In genomic region chr5:118396004-118396725, GRCm38 (mm10) we compare ENCODE assay signal across 7 mouse cellular contexts.
DNase-seq lines count a peak whose midpoint lies in the region; ATAC-seq and TF ChIP-seq lines count a peak whose summit lies in the region.

No protein-coding gene starts in this region.

- no peaks in the 10 kb centered on the region for H3K27me3 ChIP-seq in kidney, postnatal 0 days (ENCODE audit: insufficient read depth, low read length)
- no peaks in the 10 kb centered on the region for H3K27me3 ChIP-seq in forebrain, embryonic 15.5 days
- H3K27me3 ChIP-seq in thymus, adult 2 months (ENCODE audit: control insufficient read depth, insufficient read depth, low read length): no peaks in the 10 kb centered on the region

- H3K36me3 ChIP-seq in kidney, postnatal 0 days (ENCODE audit: insufficient read depth, low read length): no peaks in the 10 kb centered on the region
- H3K36me3 ChIP-seq in forebrain, embryonic 15.5 days: no peaks in the 10 kb centered on the region
- H3K36me3 ChIP-seq in thymus, adult 2 months (ENCODE audit: control insufficient read depth, insufficient read depth, low read length): no peaks in the 10 kb centered on the region

- no peak for ATAC-seq in kidney, postnatal 0 days (replicated peaks; ENCODE audit: low FRiP score, low read depth)
- ATAC-seq in forebrain, embryonic 15.5 days (replicated peaks): peak; percentile 74

- no peaks in the 10 kb centered on the region for H3K9me3 ChIP-seq in kidney, postnatal 0 days (replicated peaks; ENCODE audit: low read length)
- H3K9me3 ChIP-seq in forebrain, embryonic 15.5 days: no peaks in the 10 kb centered on the region

- H3K4me3 ChIP-seq in kidney, postnatal 0 days (replicated peaks; ENCODE audit: low read depth, low read length): no peak overlapping the region
- no peak overlapping the region; the same call in 1 of the 2 replicates for H3K4me3 ChIP-seq in forebrain, embryonic 15.5 days
- no peak overlapping the region for H3K4me3 ChIP-seq in thymus, adult 2 months (ENCODE audit: control insufficient read depth, insufficient read depth, low read length)

- H3K4me1 ChIP-seq in kidney, postnatal 0 days (replicated peaks; ENCODE audit: insufficient read depth, low read length): no peaks in the 10 kb centered on the region
- H3K4me1 ChIP-seq in forebrain, embryonic 15.5 days: peaks cover 10% of the 10 kb centered on the region
- no peaks in the 10 kb centered on the region for H3K4me1 ChIP-seq in thymus, adult 2 months (replicated peaks; ENCODE audit: control insufficient read depth, insufficient read depth, low read length)

- TF ChIP-seq CTCF in kidney, postnatal 0 days (IDR thresholded peaks at IDR 0.05; ENCODE audit: low read depth): no peak
- no peak for TF ChIP-seq CTCF in brain, embryonic 14.5 days (IDR thresholded peaks at IDR 0.05; ENCODE audit: borderline replicate concordance, extremely low read depth, insufficient read depth, insufficient read length)
- TF ChIP-seq CTCF in thymus, adult 2 months (IDR thresholded peaks at IDR 0.05; ENCODE audit: borderline replicate concordance, control insufficient read depth, extremely low read depth, insufficient read depth, low read length, poor library complexity): no peak

- no peak for TF ChIP-seq POLR2A in brain, embryonic 14.5 days (IDR thresholded peaks at IDR 0.05; ENCODE audit: borderline replicate concordance, extremely low read depth, insufficient read depth, insufficient read length, poor library complexity, severe bottlenecking)
- no peak for TF ChIP-seq POLR2A in thymus, adult 2 months (IDR thresholded peaks at IDR 0.05; ENCODE audit: control insufficient read depth, extremely low read depth, insufficient read depth, low read length, poor library complexity)

- intact Hi-C loops in left cerebral cortex, postnatal 25 days (cut with DNase I): no loop called here

- H3K9ac ChIP-seq in kidney, postnatal 0 days (ENCODE audit: low read depth, low read length): no peak overlapping the region
- 0 out of 2 replicates have a peak overlapping the region, but pooled peaks have one; percentile 3 for H3K9ac ChIP-seq in forebrain, embryonic 15.5 days (replicated peaks)

- H3K27ac ChIP-seq in kidney, postnatal 0 days: no peak overlapping the region
- H3K27ac ChIP-seq in forebrain, embryonic 15.5 days (replicated peaks): no peak overlapping the region
- H3K27ac ChIP-seq in thymus, adult 2 months (ENCODE audit: control insufficient read depth, insufficient read depth, low read length): no peak overlapping the region

- H3K4me2 ChIP-seq in kidney, postnatal 0 days (ENCODE audit: low read length): peak overlapping the region; percentile 18
- peak overlapping the region; percentile 39 for H3K4me2 ChIP-seq in forebrain, embryonic 15.5 days (replicated peaks)

- 12% methylated on average over 28 of the region's 28 CpGs for WGBS in kidney, postnatal 0 days
- 7% methylated on average over 28 of the region's 28 CpGs for WGBS in forebrain, embryonic 15.5 days
- 33% methylated on average over 28 of the region's 28 CpGs for WGBS in thymus, adult 2 months

- DNase-seq in kidney, postnatal 0 days (ENCODE audit: low spot score): no peak
- no peak for DNase-seq in kidney, adult 8-10 months
- DNase-seq in brain, embryonic 14.5 days (ENCODE audit: low read depth): peak; percentile 84
- DNase-seq in left cerebral cortex, postnatal 25 days (ENCODE audit: low spot score in 2 of 2): peak; percentile 42 to 50
- peak; percentile 88 for DNase-seq in retina, postnatal 1 day
- DNase-seq in thymus, adult 2 months: no peak

Comparison
In these comparisons a context has a peak if more than half of its experiments do, and no peak if none do; other contexts are left out.
1. DNase-seq: peak in brain, embryonic 14.5 days (single experiment), left cerebral cortex, postnatal 25 days (2 of 2) and retina, postnatal 1 day (single experiment); none in kidney, postnatal 0 days (single experiment), kidney, adult 8-10 months (0 of 2) and thymus, adult 2 months (single experiment).